In the genomic region with DNA sequence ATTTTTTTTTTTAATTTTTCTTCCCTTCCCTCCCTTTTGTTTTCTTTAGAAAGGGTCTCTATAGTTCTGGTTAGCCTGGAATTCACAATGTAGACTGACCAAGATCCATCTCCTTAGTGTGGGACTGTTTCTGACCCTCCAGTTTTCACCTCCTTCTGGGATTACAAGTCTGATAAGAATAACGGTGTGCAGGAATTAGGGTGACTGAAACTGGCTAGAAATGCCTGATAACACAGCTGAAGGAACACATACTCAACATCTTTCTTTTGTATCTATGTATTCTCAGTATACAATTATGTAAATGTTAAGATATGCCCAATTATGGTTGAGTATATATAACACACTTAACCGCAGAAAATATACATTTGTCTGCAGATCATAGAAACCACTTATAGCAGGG, we compare ENCODE assay signal across 9 mouse cellular contexts. TPM values are rescaled to one million over a fixed set of nuclear protein-coding genes. Genes with fewer than 3 reads are reported as not detected.
DNase-seq lines count a peak whose midpoint lies in the region; ATAC-seq and TF ChIP-seq lines count a peak whose summit lies in the region.
"Had no signal": no experiment of that assay in that cellular context is flagged by ENCODE, and none has a peak within 500 bp of the region (broad histone marks: within the 10 kb centered on the region; RNA-seq: fewer than 3 reads in every experiment).

No protein-coding gene starts in this region.

- H3K4me3 ChIP-seq in heart, embryonic 15.5 days = no peak overlapping the region
- no peak overlapping the region for H3K4me3 ChIP-seq in heart, embryonic 11.5 days (ENCODE audit: low read depth, low read length)
- no peak overlapping the region for H3K4me3 ChIP-seq in hindbrain, embryonic 13.5 days
- H3K4me3 ChIP-seq in liver, postnatal 0 days (ENCODE audit: low read depth, low read length) = no peak overlapping the region

- peak; percentile 17 for DNase-seq in c-Kit-positive CD71-positive TER-119-negative erythroid progenitor cells, embryonic 14.5 days (ENCODE audit: low read depth)
- no peak for DNase-seq in liver, postnatal 0 days
- no peak for DNase-seq in frontal cortex, postnatal 36 days (ENCODE audit: low spot score in 2 of 2)
- no peak for DNase-seq in layer of hippocampus, postnatal 25 days (ENCODE audit: extremely low spot score in 1 of 2, low spot score in 1 of 2)
- DNase-seq in kidney, adult 8-10 months = no peak
- DNase-seq: kidney, postnatal 25 days had no signal

- 56% methylated on average over 2 of the region's 2 CpGs for WGBS in heart, embryonic 15.5 days
- 41% methylated on average over 2 of the region's 2 CpGs for WGBS in heart, embryonic 11.5 days (ENCODE audit: insufficient replicate concordance)
- 76% methylated on average over 2 of the region's 2 CpGs for WGBS in hindbrain, embryonic 13.5 days
- WGBS in liver, postnatal 0 days (ENCODE audit: insufficient replicate concordance) = 63% methylated on average over 2 of the region's 2 CpGs

- no peaks in the 10 kb centered on the region for H3K9me3 ChIP-seq in heart, embryonic 15.5 days (replicated peaks)
- no peaks in the 10 kb centered on the region for H3K9me3 ChIP-seq in heart, embryonic 11.5 days (replicated peaks; ENCODE audit: control insufficient read depth, low read length)
- H3K9me3 ChIP-seq in hindbrain, embryonic 13.5 days = no peaks in the 10 kb centered on the region
- no peaks in the 10 kb centered on the region for H3K9me3 ChIP-seq in liver, postnatal 0 days (ENCODE audit: low read length)

- H3K27ac ChIP-seq in heart, embryonic 15.5 days = peak overlapping the region; percentile 81; the same call in 1 of the 2 replicates
- H3K27ac ChIP-seq in heart, embryonic 11.5 days (ENCODE audit: low read depth, low read length) = no peak overlapping the region
- peak overlapping the region; percentile 94 for H3K27ac ChIP-seq in hindbrain, embryonic 13.5 days
- 0 out of 2 replicates have a peak overlapping the region, but pooled peaks have one; percentile 97 for H3K27ac ChIP-seq in liver, postnatal 0 days (ENCODE audit: low read depth)

- H3K4me2 ChIP-seq in heart, embryonic 15.5 days = no peak overlapping the region
- no peak overlapping the region for H3K4me2 ChIP-seq in heart, embryonic 11.5 days
- no peak overlapping the region; the same call in 1 of the 2 replicates for H3K4me2 ChIP-seq in hindbrain, embryonic 13.5 days
- peak overlapping the region; percentile 67; the same call in 1 of the 2 replicates for H3K4me2 ChIP-seq in liver, postnatal 0 days (ENCODE audit: low read depth, low read length)

- peaks cover 52% of the 10 kb centered on the region for H3K36me3 ChIP-seq in heart, embryonic 15.5 days
- peaks cover 28% of the 10 kb centered on the region for H3K36me3 ChIP-seq in heart, embryonic 11.5 days (ENCODE audit: control insufficient read depth, insufficient read depth, low read length)
- H3K36me3 ChIP-seq in hindbrain, embryonic 13.5 days = peaks cover 61% of the 10 kb centered on the region
- peaks cover 54% of the 10 kb centered on the region for H3K36me3 ChIP-seq in liver, postnatal 0 days (replicated peaks; ENCODE audit: insufficient read depth, low read length)

- TF ChIP-seq EP300 in liver, postnatal 0 days (IDR thresholded peaks at IDR 0.05; ENCODE audit: low read depth) = no peak

- no peaks in the 10 kb centered on the region for H3K27me3 ChIP-seq in heart, embryonic 15.5 days
- no peaks in the 10 kb centered on the region for H3K27me3 ChIP-seq in heart, embryonic 11.5 days (ENCODE audit: control insufficient read depth, insufficient read depth, low read length)
- no peaks in the 10 kb centered on the region for H3K27me3 ChIP-seq in hindbrain, embryonic 13.5 days
- H3K27me3 ChIP-seq in liver, postnatal 0 days (ENCODE audit: insufficient read depth, low read length) = no peaks in the 10 kb centered on the region

- no peak for TF ChIP-seq CTCF in liver, postnatal 0 days (IDR thresholded peaks at IDR 0.05; ENCODE audit: low read depth)

- no peak for ATAC-seq in heart, embryonic 15.5 days (replicated peaks; ENCODE audit: insufficient number of reproducible peaks, insufficient read depth, low FRiP score, low read depth)
- ATAC-seq in heart, embryonic 11.5 days (replicated peaks; ENCODE audit: insufficient number of reproducible peaks, low FRiP score, low TSS enrichment) = no peak
- ATAC-seq in hindbrain, embryonic 13.5 days (ENCODE audit: low FRiP score) = no peak
- no peak for ATAC-seq in liver, postnatal 0 days

- H3K4me1 ChIP-seq in heart, embryonic 15.5 days (replicated peaks) = peaks cover 12% of the 10 kb centered on the region
- H3K4me1 ChIP-seq in heart, embryonic 11.5 days (ENCODE audit: control insufficient read depth, insufficient read depth, low read length) = peaks cover 10% of the 10 kb centered on the region; the same call in 1 of the 2 replicates
- H3K4me1 ChIP-seq in hindbrain, embryonic 13.5 days (replicated peaks) = peaks cover 21% of the 10 kb centered on the region
- H3K4me1 ChIP-seq in liver, postnatal 0 days (ENCODE audit: insufficient read depth) = peaks cover 10% of the 10 kb centered on the region

- H3K9ac ChIP-seq in heart, embryonic 15.5 days = no peak overlapping the region
- no peak overlapping the region for H3K9ac ChIP-seq in heart, embryonic 11.5 days (ENCODE audit: low read depth, low read length)
- no peak overlapping the region for H3K9ac ChIP-seq in hindbrain, embryonic 13.5 days
- no peak overlapping the region for H3K9ac ChIP-seq in liver, postnatal 0 days (replicated peaks)

RNA-seq across cellular contexts. Expression of gene Rbm5, which starts 1.0 kb away (rescaled TPM):
- polyA plus RNA-seq in heart, embryonic 15.5 days (2015; fragmentation: Nextera tagmentation; extraction: Ambion mirVana) = 123 and 147 TPM in 2 replicates
- polyA plus RNA-seq in heart, embryonic 11.5 days (2014; fragmentation: Nextera tagmentation; extraction: Ambion mirVana) = 113 and 135 TPM in 2 replicates
- polyA plus RNA-seq in hindbrain, embryonic 13.5 days (2015; fragmentation: Nextera tagmentation; extraction: Ambion mirVana) = 277 and 286 TPM in 2 replicates
- 37.8 and 41.7 TPM in 2 replicates for polyA plus RNA-seq in liver, postnatal 0 days (2015; fragmentation: Nextera tagmentation; extraction: Ambion mirVana)
- 100 to 1,000 TPM; 117 to 159 TPM for total RNA-seq in layer of hippocampus, postnatal 25 days (2021)
